Mouse (Mus musculus) heart, adult 2 months (tissue): Measurements from ENCODE around the gene Ezr.

Source experiments
- CTCF ChIP-seq: fragments of 200-600 bp; IDR thresholded peaks from 2 replicates; pipeline ENCODE4 v1.8.1; 2022; ENCODE audit warnings: antibody characterized with exemption, mild to moderate bottlenecking, moderate library complexity
- EP300 ChIP-seq: fragments of 200-500 bp; IDR thresholded peaks from 2 replicates; pipeline ENCODE4 v1.6.1; 2011; ENCODE audit warnings: low read depth, low read length, control low read depth; ENCODE audit not compliant: insufficient read depth
- POLR2A ChIP-seq: fragments of 200-500 bp; IDR thresholded peaks from 2 replicates; pipeline ENCODE4 v1.6.1; 2011; ENCODE audit warnings: mild to moderate bottlenecking, low read depth, low read length, control low read depth; ENCODE audit not compliant: insufficient read depth

- TF ChIP-seq EP300 (no peak), POLR2A (no peak), CTCF (no peak)
Observed at GRCm38 (mm10) chr17:6746452-6747231, 35.9 kb downstream of the Ezr start.
